Mouse (Mus musculus): ENCODE data around the gene Zkscan7. TPM values are rescaled to one million over a fixed set of nuclear protein-coding genes. Genes with fewer than 3 reads are reported as not detected.

Gene Zkscan7
- polyA plus RNA-seq, 1 experiment from 2014 or later, result 2.0 TPM

GRCm38 (mm10) chr9:122856716-122857115 lies 28.8 kb upstream of the Zkscan7 start:
- no peaks in the 10 kb centered on the region for H3K4me1 ChIP-seq (replicated peaks; ENCODE audit: control insufficient read depth, insufficient read depth)
- WGBS, result 96% methylated on average over 3 of the region's 3 CpGs
- ATAC-seq (ENCODE audit: low FRiP score, low TSS enrichment), result no peak
- H3K4me3 ChIP-seq (ENCODE audit: low read depth, low read length), result no peak overlapping the region
- H3K27ac ChIP-seq (replicated peaks), result no peak overlapping the region
- no peaks in the 10 kb centered on the region for H3K27me3 ChIP-seq (ENCODE audit: control insufficient read depth, insufficient read depth, low read length)
- peaks cover 15% of the 10 kb centered on the region; the same call in 1 of the 2 replicates for H3K9me3 ChIP-seq (ENCODE audit: control insufficient read depth, low read length)
- H3K36me3 ChIP-seq (ENCODE audit: control insufficient read depth, insufficient read depth, low read length), result peaks cover 74% of the 10 kb centered on the region
- H3K4me2 ChIP-seq (replicated peaks; ENCODE audit: low read depth), result no peak overlapping the region
- DNase-seq (ENCODE audit: low spot score), result no peak
- no peak for TF ChIP-seq CTCF (IDR thresholded peaks at IDR 0.05; ENCODE audit: low read depth)
- TF ChIP-seq EP300 (optimal IDR thresholded peaks at IDR 0.05), result no peak
- no peak overlapping the region for H3K9ac ChIP-seq (ENCODE audit: low read length)

- H3K4me3 ChIP-seq (ENCODE audit: low read depth, low read length), result no peak overlapping the region
- no peak overlapping the region for H3K27ac ChIP-seq (replicated peaks)
- TF ChIP-seq CTCF (IDR thresholded peaks at IDR 0.05; ENCODE audit: low read depth) (no peak), EP300 (optimal IDR thresholded peaks at IDR 0.05) (no peak)
- ATAC-seq (ENCODE audit: low FRiP score, low TSS enrichment) (no peak), DNase-seq (ENCODE audit: low spot score) (no peak)
- H3K27me3 ChIP-seq (ENCODE audit: control insufficient read depth, insufficient read depth, low read length), result no peaks in the 10 kb centered on the region
- no peaks in the 10 kb centered on the region; the same call in 1 of the 2 replicates for H3K4me1 ChIP-seq (replicated peaks; ENCODE audit: control insufficient read depth, insufficient read depth)
- peaks cover 50% of the 10 kb centered on the region for H3K36me3 ChIP-seq (ENCODE audit: control insufficient read depth, insufficient read depth, low read length)
- H3K4me2 ChIP-seq (replicated peaks; ENCODE audit: low read depth), result no peak overlapping the region
- H3K9me3 ChIP-seq (ENCODE audit: control insufficient read depth, low read length), result 0 out of 2 replicates have a peak, but pooled peaks cover 11% of the 10 kb centered on the region
- no peak overlapping the region for H3K9ac ChIP-seq (ENCODE audit: low read length)
Observed at GRCm38 (mm10) chr9:122860752-122861151, 24.7 kb upstream of the Zkscan7 start.

DNA sequence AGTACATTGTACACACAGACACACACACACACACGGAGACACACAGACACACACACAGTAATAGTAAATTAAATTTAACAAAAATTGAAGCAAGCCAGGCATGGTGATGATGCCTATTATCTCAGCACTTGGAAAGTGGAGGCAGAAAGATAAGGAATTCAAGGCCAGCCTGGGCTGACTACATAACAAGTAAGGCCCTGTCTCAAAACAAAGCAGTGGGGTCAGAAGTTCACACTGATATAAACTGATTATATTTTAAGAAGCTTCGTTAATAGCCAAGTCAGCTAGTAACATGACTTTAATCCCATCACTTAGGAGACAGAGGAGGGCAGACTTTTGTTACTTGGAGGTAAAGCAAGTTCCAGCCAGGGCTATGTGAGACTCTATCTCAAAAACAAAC lies 21.8 kb upstream of the Zkscan7 start:
- no peak for ATAC-seq (ENCODE audit: low FRiP score, low TSS enrichment)
- H3K9ac ChIP-seq (ENCODE audit: low read length), result no peak overlapping the region
- 55% methylated on average over 2 of the region's 2 CpGs for WGBS
- H3K36me3 ChIP-seq (ENCODE audit: control insufficient read depth, insufficient read depth, low read length), result peaks cover 26% of the 10 kb centered on the region
- H3K4me3 ChIP-seq (ENCODE audit: low read depth, low read length), result no peak overlapping the region
- peaks cover 16% of the 10 kb centered on the region; the same call in 1 of the 2 replicates for H3K9me3 ChIP-seq (ENCODE audit: control insufficient read depth, low read length)
- DNase-seq (ENCODE audit: low spot score), result no peak
- H3K27ac ChIP-seq (replicated peaks), result no peak overlapping the region
- H3K4me1 ChIP-seq (replicated peaks; ENCODE audit: control insufficient read depth, insufficient read depth), result no peaks in the 10 kb centered on the region; the same call in 1 of the 2 replicates
- no peak overlapping the region for H3K4me2 ChIP-seq (replicated peaks; ENCODE audit: low read depth)
- no peak for TF ChIP-seq EP300 (optimal IDR thresholded peaks at IDR 0.05)
- no peak for TF ChIP-seq CTCF (IDR thresholded peaks at IDR 0.05; ENCODE audit: low read depth)
- H3K27me3 ChIP-seq (ENCODE audit: control insufficient read depth, insufficient read depth, low read length), result no peaks in the 10 kb centered on the region

DNA sequence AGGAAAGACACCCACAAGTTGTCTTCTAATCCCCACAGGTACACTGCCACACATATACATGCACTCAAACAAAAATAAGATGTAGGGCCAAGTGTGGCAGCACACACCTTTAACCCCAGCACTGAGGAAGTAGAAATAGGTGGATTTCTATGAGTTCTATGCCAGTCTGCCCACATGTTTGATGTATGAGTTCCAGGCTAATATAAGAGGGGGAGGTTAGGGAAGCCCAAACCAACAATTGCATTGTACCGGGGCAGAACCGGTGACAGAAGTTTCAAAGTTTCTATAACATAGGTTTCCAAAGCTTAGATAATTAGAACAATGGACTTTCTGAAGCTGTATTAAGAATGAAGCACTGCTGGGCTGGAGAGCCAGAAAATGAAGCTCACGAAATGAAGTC lies 20.6 kb upstream of the Zkscan7 start:
- ATAC-seq (ENCODE audit: low FRiP score, low TSS enrichment) (no peak), DNase-seq (ENCODE audit: low spot score) (no peak)
- H3K9me3 ChIP-seq (ENCODE audit: control insufficient read depth, low read length), result peaks cover 13% of the 10 kb centered on the region; the same call in 1 of the 2 replicates
- no peak overlapping the region for H3K27ac ChIP-seq (replicated peaks)
- H3K4me2 ChIP-seq (replicated peaks; ENCODE audit: low read depth), result peak overlapping the region; percentile 54
- TF ChIP-seq CTCF (IDR thresholded peaks at IDR 0.05; ENCODE audit: low read depth) (no peak), EP300 (optimal IDR thresholded peaks at IDR 0.05) (no peak)
- no peaks in the 10 kb centered on the region; the same call in 1 of the 2 replicates for H3K4me1 ChIP-seq (replicated peaks; ENCODE audit: control insufficient read depth, insufficient read depth)
- H3K4me3 ChIP-seq (ENCODE audit: low read depth, low read length), result peak overlapping the region; percentile 79
- no peaks in the 10 kb centered on the region for H3K27me3 ChIP-seq (ENCODE audit: control insufficient read depth, insufficient read depth, low read length)
- no peak overlapping the region for H3K9ac ChIP-seq (ENCODE audit: low read length)
- H3K36me3 ChIP-seq (ENCODE audit: control insufficient read depth, insufficient read depth, low read length), result peaks cover 17% of the 10 kb centered on the region
- 44% methylated on average over 3 of the region's 3 CpGs for WGBS

DNA sequence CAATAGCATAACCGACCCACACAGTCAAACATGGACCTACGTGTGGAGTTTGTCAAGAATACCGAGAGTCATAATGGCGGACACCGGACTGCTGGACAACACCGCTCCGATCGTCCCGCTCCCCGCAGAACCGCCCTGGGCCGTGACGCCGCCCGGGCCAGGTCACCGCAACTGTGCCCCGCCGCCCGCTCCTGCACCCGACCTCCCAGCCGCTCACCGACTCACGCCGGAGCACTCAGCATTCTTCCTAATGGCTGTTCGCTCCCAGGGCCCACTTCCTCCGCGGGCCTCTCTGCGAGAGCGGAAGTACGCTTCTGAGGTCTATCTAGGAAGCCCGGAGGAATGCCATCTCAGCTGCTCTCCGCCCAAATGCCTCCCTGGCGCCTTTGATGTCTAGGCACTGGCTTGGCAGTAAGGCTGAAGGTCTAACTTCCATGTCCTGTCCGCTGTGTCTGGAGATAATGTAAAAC lies 19.8 kb upstream of the Zkscan7 start, which contains the start of gene Zfp445:
Gene Zfp445, minus strand, starts transcription at position 310 of the 470 bp plus-strand sequence.
- Histone ChIP-seq H3K9me3 (ENCODE audit: control insufficient read depth, low read length) (peaks cover 13% of the 10 kb centered on the region; the same call in 1 of the 2 replicates), H3K36me3 (ENCODE audit: control insufficient read depth, insufficient read depth, low read length) (peaks cover 12% of the 10 kb centered on the region), H3K4me1 (replicated peaks; ENCODE audit: control insufficient read depth, insufficient read depth) (no peaks in the 10 kb centered on the region; the same call in 1 of the 2 replicates), H3K4me3 (ENCODE audit: low read depth, low read length) (peak within 1 kb of the TSS; percentile 79), H3K27me3 (ENCODE audit: control insufficient read depth, insufficient read depth, low read length) (no peaks in the 10 kb centered on the region), H3K27ac (replicated peaks) (peak within 1 kb of the TSS; percentile 89), H3K4me2 (replicated peaks; ENCODE audit: low read depth) (peak within 1 kb of the TSS; percentile 54), H3K9ac (ENCODE audit: low read length) (peak within 1 kb of the TSS; percentile 88)
- under 1% methylated on average over 34 of the region's 34 CpGs for WGBS
- DNase-seq (ENCODE audit: low spot score) (peak; percentile 84), ATAC-seq (ENCODE audit: low FRiP score, low TSS enrichment) (peak; percentile 93)
- TF ChIP-seq CTCF (IDR thresholded peaks at IDR 0.05; ENCODE audit: low read depth), result no peak

- DNase-seq (ENCODE audit: low spot score), result no peak
- peak overlapping the region; percentile 54 for H3K4me2 ChIP-seq (replicated peaks; ENCODE audit: low read depth)
- no peak overlapping the region for H3K27ac ChIP-seq (replicated peaks)
- no peaks in the 10 kb centered on the region for H3K27me3 ChIP-seq (ENCODE audit: control insufficient read depth, insufficient read depth, low read length)
- peak overlapping the region; percentile 79 for H3K4me3 ChIP-seq (ENCODE audit: low read depth, low read length)
- ATAC-seq (ENCODE audit: low FRiP score, low TSS enrichment), result peak; percentile 36
- peaks cover 8% of the 10 kb centered on the region; the same call in 1 of the 2 replicates for H3K9me3 ChIP-seq (ENCODE audit: control insufficient read depth, low read length)
- 70% methylated on average over 4 of the region's 4 CpGs for WGBS
- H3K4me1 ChIP-seq (replicated peaks; ENCODE audit: control insufficient read depth, insufficient read depth), result no peaks in the 10 kb centered on the region; the same call in 1 of the 2 replicates
- no peak for TF ChIP-seq EP300 (optimal IDR thresholded peaks at IDR 0.05)
- TF ChIP-seq CTCF (IDR thresholded peaks at IDR 0.05; ENCODE audit: low read depth), result no peak
- peak overlapping the region; percentile 88; the same call in 1 of the 2 replicates for H3K9ac ChIP-seq (ENCODE audit: low read length)
- peaks cover 8% of the 10 kb centered on the region for H3K36me3 ChIP-seq (ENCODE audit: control insufficient read depth, insufficient read depth, low read length)
Observed at GRCm38 (mm10) chr9:122866192-122866591, 19.3 kb upstream of the Zkscan7 start.
